Mouse (Mus musculus) CH12.LX (cell line): ENCODE data around the gene Bscl2.
A peak's percentile ranks its signal among the peaks of the same experiment; 100 is the strongest.

Experiments used
- CHD2 ChIP-seq: IDR thresholded peaks from 2 replicates; pipeline ENCODE4 v1.6.1; 2011; ENCODE audit warnings: low read length, improper control_type of control experiment
- CTCF ChIP-seq, 2 experiments: IDR thresholded peaks in 1 of 2; conservative IDR thresholded peaks in 1 of 2; 2 replicates each; pipeline ENCODE4 v1.5.1; 2011 to 2012; ENCODE audit warnings: low read depth in 2 of 2, low read length in 2 of 2, improper control_type of control experiment in 1 of 2, inconsistent platforms in 1 of 2, mild to moderate bottlenecking in 1 of 2, moderate library complexity in 1 of 2
- EP300 ChIP-seq: IDR thresholded peaks from 2 replicates; pipeline ENCODE4 v1.6.1; 2011; ENCODE audit warnings: low read length, improper control_type of control experiment
- HCFC1 ChIP-seq: IDR thresholded peaks from 2 replicates; pipeline ENCODE4 v1.6.1; 2012; ENCODE audit warnings: low read depth, mild to moderate bottlenecking, inconsistent platforms, low read length, improper control_type of control experiment
- JUND ChIP-seq: conservative IDR thresholded peaks from 2 replicates; pipeline ENCODE4 v1.6.1; 2011; ENCODE audit warnings: low read depth, low read length, improper control_type of control experiment
- MAX ChIP-seq: IDR thresholded peaks from 2 replicates; pipeline ENCODE4 v1.6.1; 2011; ENCODE audit warnings: low read length, improper control_type of control experiment
- NRF1 ChIP-seq: IDR thresholded peaks from 2 replicates; pipeline ENCODE4 v1.6.1; 2014; ENCODE audit warnings: low read depth, mild to moderate bottlenecking, inconsistent platforms, low read length, improper control_type of control experiment, moderate library complexity
- POLR2A ChIP-seq: IDR thresholded peaks from 2 replicates; pipeline ENCODE4 v1.6.1; 2011; ENCODE audit warnings: low read depth, mild to moderate bottlenecking, improper control_type of control experiment, low read length
- SIN3A ChIP-seq: IDR thresholded peaks from 2 replicates; pipeline ENCODE4 v1.6.1; 2012; ENCODE audit warnings: low read length, improper control_type of control experiment, inconsistent platforms
- ZNF384 ChIP-seq: IDR thresholded peaks from 2 replicates; pipeline ENCODE4 v1.6.1; 2012; ENCODE audit warnings: low read depth, low read length, improper control_type of control experiment, inconsistent platforms

DNA sequence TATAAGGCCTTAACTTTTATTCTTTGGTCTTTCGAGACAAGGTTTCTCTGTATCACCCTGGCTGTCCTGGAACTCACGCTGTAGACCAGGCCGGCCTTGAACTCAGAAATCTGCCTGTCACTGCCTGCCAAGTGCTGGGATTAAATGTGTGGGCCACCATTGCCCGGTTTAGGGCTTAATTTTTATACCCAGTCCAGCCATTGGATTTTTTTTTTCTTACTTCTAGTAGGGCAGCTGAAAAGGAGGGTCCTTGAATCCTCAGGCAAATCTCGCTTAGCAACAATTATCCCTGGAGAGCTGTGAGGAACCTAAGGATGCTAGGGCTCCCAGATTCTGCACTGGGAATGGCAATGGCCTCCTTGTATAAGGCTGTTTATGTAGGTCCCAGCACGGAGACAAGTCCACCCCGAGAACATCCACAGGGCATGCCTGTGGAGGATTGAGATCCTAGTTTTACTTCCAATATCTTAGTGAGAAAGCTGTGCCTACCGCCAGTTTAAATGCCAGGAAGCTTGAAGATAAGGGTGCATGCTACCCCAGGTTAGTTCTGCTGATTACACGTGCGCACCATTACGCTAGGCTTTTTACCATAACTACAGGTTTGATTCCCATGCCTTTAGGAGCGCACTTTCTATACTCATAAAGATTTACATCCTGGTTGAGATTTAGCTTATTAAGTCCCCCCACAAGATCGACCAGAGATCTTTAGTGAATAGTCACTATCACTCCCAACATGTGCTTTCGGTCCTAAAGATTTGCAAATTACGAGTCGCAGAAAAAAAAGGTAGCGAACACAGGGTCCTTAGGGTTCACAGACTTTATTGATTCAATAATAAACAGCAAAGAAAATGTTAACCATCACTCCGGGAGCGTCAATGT lies 50.6 kb downstream of the Bscl2 start:
- TF ChIP-seq POLR2A (no peak; the same call in 1 of the 2 replicates), CHD2 (no peak; the same call in 1 of the 2 replicates), HCFC1 (no peak), SIN3A (no peak; the same call in 1 of the 2 replicates), NRF1 (no peak), MAX (peak; percentile 78), JUND (no peak), ZNF384 (no peak), EP300 (no peak), CTCF (conservative IDR thresholded peaks at IDR 0.05 in 1 of 2, IDR thresholded peaks at IDR 0.05 in 1 of 2; ENCODE audit: low read depth in 2 of 2, low read length in 2 of 2) (no peak)
